Mouse (Mus musculus): ENCODE results near the gene Vmn2r13. TPM values are rescaled to one million over a fixed set of nuclear protein-coding genes. Genes with fewer than 3 reads are reported as not detected.
"Not testable (repeated sequence)": the region's sequence is repeated elsewhere in the genome, so short reads cannot be mapped to it uniquely, and the experiment has no call there.

Gene Vmn2r13
- polyA plus RNA-seq (2014; fragmentation: Nextera tagmentation; extraction: Ambion mirVana), result not detected in 2 replicates

DNA sequence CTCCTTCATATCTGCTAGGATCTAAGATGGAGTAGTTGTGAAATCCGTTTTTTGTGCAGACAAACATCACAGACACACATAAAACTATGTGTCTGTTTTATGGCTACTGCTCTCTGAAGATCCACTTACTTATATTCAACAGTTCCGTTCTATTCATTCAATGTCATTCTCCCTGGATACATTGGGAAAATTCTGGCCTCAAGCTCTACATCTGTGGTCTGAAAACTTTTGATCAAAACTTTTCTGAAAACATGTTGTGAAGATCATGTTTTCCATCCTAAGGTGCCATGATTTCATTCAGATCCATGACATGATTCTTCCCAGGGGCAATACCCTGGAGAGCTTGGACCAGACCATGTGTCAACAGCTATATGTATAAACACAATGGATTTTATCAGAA is at the start of gene Vmn2r13:
Gene Vmn2r13 (minus strand): TSS at position 101 of the 400 bp plus-strand sequence.
- not testable (repeated sequence) for ATAC-seq (ENCODE audit: insufficient number of reproducible peaks, low FRiP score, low TSS enrichment, low read depth); DNase-seq (ENCODE audit: low spot score); H3K9me3 ChIP-seq (ENCODE audit: control insufficient read depth, low read length); H3K4me3 ChIP-seq (ENCODE audit: low read depth, low read length); H3K4me1 ChIP-seq (ENCODE audit: control insufficient read depth, insufficient read depth, low read length); H3K4me2 ChIP-seq (ENCODE audit: low read depth, severe bottlenecking); H3K36me3 ChIP-seq (ENCODE audit: control insufficient read depth, insufficient read depth, low read length); H3K9ac ChIP-seq (ENCODE audit: low read length); H3K27me3 ChIP-seq (ENCODE audit: control insufficient read depth, insufficient read depth, low read length); H3K27ac ChIP-seq (replicated peaks; ENCODE audit: low read depth, low read length)
- 52% methylated on average over 2 of the region's 2 CpGs for WGBS

DNA sequence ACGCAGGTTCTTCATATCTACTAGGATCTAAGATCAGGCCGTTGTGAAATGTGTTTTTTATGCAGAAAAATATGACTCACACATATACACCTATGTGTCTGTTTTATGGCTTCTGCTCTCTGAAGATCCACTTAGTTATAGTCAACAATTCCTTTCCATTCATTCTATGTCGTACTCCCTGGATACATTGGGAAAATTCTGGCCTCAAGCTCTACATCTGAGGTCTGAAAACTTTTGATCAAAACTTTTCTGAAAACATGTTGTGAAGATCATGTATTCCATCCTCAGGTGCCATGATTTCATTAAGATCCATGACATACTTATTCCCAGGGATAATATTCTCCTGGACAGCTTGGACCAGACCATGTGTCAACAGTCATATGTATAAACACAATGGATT is 32.6 kb upstream of the Vmn2r13 start, which contains the start of gene Vmn2r14:
Gene Vmn2r14 (minus strand): TSS at position 101 of the 400 bp plus-strand sequence.
- Histone ChIP-seq H3K4me1 (ENCODE audit: control insufficient read depth, insufficient read depth, low read length) (no peaks in the 10 kb centered on the region), H3K36me3 (ENCODE audit: control insufficient read depth, insufficient read depth, low read length) (no peaks in the 10 kb centered on the region), H3K9ac (ENCODE audit: low read length) (no peak within 1 kb of the TSS), H3K9me3 (ENCODE audit: control insufficient read depth, low read length) (no peaks in the 10 kb centered on the region), H3K27ac (replicated peaks; ENCODE audit: low read depth, low read length) (no peak within 1 kb of the TSS), H3K27me3 (ENCODE audit: control insufficient read depth, insufficient read depth, low read length) (no peaks in the 10 kb centered on the region), H3K4me2 (ENCODE audit: low read depth, severe bottlenecking) (no peak within 1 kb of the TSS), H3K4me3 (ENCODE audit: low read depth, low read length) (no peak within 1 kb of the TSS)
- ATAC-seq (ENCODE audit: insufficient number of reproducible peaks, low FRiP score, low TSS enrichment, low read depth) (no peak), DNase-seq (ENCODE audit: low spot score) (no peak)
- 77% methylated on average over 3 of the region's 3 CpGs for WGBS

DNA sequence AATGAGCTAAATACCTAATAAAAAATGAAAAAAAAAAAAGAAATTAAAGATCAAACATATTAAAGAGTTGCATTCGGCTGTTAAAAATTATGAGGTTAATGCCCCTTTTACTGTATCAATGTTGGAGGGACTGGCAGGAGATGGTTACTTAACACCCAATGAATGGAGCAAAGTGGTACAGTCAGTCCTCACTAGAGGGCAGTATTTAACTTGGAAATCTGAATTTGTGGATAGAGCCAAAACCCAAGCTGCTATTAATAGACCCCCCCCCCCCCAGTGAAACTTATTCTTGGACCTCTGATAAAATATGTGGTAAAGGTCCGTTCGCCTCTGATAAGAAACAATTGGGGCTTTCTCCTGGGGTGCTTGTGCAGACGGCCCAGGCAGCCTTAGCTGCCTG is 25.1 kb downstream of the Vmn2r13 start:
- H3K4me3 ChIP-seq (ENCODE audit: low read depth, low read length); H3K4me1 ChIP-seq (ENCODE audit: control insufficient read depth, insufficient read depth, low read length); H3K4me2 ChIP-seq (ENCODE audit: low read depth, severe bottlenecking); H3K27me3 ChIP-seq (ENCODE audit: control insufficient read depth, insufficient read depth, low read length); H3K27ac ChIP-seq (replicated peaks; ENCODE audit: low read depth, low read length); H3K36me3 ChIP-seq (ENCODE audit: control insufficient read depth, insufficient read depth, low read length); H3K9me3 ChIP-seq (ENCODE audit: control insufficient read depth, low read length); DNase-seq (ENCODE audit: low spot score); H3K9ac ChIP-seq (ENCODE audit: low read length); ATAC-seq (ENCODE audit: insufficient number of reproducible peaks, low FRiP score, low TSS enrichment, low read depth): not testable (repeated sequence)
- 89% methylated on average over 4 of the region's 4 CpGs for WGBS

DNA sequence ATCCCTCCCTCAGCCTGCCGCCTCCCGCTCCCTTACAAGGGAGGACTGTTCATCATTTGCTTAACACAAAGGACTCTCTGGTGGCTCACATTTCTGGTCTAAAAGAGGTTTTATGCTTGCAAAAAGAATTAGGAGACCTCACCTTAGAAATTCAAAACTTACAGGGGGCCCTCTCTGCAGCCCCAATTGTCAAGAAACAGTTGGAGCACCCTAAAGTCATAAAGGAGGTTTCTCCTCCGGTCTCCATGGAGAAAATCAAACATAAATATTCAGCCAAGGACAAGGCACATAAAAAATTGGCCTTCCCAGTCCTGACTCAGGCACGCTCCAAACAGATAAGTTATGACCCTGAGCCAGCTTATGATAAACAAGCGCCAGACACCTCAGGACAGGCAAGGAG is 31.9 kb downstream of the Vmn2r13 start:
- H3K4me2 ChIP-seq (ENCODE audit: low read depth, severe bottlenecking), result no peak overlapping the region
- WGBS, result 77% methylated on average over 5 of the region's 5 CpGs
- no peaks in the 10 kb centered on the region for H3K36me3 ChIP-seq (ENCODE audit: control insufficient read depth, insufficient read depth, low read length)
- H3K27ac ChIP-seq (replicated peaks; ENCODE audit: low read depth, low read length), result no peak overlapping the region
- ATAC-seq (ENCODE audit: insufficient number of reproducible peaks, low FRiP score, low TSS enrichment, low read depth), result no peak
- DNase-seq (ENCODE audit: low spot score), result no peak
- H3K4me1 ChIP-seq (ENCODE audit: control insufficient read depth, insufficient read depth, low read length), result no peaks in the 10 kb centered on the region
- no peak overlapping the region for H3K4me3 ChIP-seq (ENCODE audit: low read depth, low read length)
- no peaks in the 10 kb centered on the region for H3K9me3 ChIP-seq (ENCODE audit: control insufficient read depth, low read length)
- H3K9ac ChIP-seq (ENCODE audit: low read length), result no peak overlapping the region
- no peaks in the 10 kb centered on the region for H3K27me3 ChIP-seq (ENCODE audit: control insufficient read depth, insufficient read depth, low read length)

DNA sequence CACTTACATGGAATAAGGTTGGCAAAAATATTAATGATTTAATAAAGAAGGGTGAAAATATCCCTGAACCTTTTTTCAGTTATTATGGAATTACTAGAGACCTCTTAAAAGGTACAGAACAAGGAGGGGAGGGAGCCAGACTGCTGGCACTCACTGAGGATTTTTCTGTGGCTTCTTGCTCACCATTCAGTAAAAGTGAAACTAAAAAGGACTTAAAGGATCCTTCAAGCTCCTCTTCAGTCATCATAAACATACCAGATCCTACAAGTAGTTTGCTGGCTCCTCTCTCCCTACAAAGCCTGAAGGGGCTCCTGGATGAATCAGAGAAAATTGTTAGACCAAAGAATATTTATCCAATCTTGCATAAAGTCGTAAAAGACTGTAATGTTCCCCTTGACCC is 32.4 kb downstream of the Vmn2r13 start:
- not testable (repeated sequence) for H3K4me3 ChIP-seq (ENCODE audit: low read depth, low read length); H3K9ac ChIP-seq (ENCODE audit: low read length); H3K27me3 ChIP-seq (ENCODE audit: control insufficient read depth, insufficient read depth, low read length); ATAC-seq (ENCODE audit: insufficient number of reproducible peaks, low FRiP score, low TSS enrichment, low read depth); H3K4me1 ChIP-seq (ENCODE audit: control insufficient read depth, insufficient read depth, low read length); H3K36me3 ChIP-seq (ENCODE audit: control insufficient read depth, insufficient read depth, low read length); H3K9me3 ChIP-seq (ENCODE audit: control insufficient read depth, low read length); H3K4me2 ChIP-seq (ENCODE audit: low read depth, severe bottlenecking); H3K27ac ChIP-seq (replicated peaks; ENCODE audit: low read depth, low read length); DNase-seq (ENCODE audit: low spot score)
- WGBS, result 82% methylated on average over 1 of the region's 1 CpGs

DNA sequence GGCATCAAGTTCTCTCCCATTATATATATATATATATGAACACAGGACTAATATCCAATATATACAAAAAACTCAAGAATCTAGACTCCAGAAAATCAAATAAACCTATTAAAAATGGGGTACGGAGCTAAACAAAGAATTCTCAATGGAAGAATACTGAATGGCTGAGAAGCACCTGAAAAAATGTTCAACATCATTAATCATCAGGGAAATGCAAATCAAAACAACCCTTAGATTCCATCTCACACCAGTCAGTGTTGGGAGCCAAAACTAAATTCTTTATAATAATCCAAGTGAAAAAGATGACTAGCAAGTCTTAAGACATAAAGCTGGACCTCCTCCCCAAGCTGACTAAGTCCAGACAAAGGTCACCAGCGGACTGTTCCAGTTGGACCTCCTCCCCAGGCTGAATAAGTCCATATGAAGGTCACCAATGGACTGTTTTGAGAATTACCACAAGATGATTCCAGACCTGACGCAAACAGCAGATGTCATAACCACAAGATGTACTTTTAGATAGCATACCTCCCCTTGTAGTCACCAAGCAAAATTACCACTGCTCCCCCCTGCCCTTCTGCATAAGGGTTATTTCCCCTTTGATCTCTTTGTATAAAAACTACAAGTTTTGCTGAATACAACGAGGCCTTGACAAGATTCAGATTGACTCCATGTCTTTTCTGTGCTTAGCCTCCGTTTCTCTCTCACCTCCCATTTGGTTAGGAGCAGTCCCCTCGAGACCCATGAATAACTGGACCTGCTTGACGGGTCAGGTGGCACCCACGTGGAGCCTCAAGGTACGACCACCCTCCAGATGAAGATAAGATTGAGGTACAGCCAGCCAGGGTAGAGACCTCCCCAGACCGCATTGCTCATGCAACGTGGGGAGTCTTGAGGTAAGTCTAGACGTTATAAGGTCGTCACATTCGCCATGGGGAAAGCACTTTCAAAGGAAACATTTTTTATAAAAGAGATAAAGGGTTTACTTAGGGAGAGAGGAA is 33.2 kb downstream of the Vmn2r13 start:
- H3K36me3 ChIP-seq (ENCODE audit: control insufficient read depth, insufficient read depth, low read length); H3K9ac ChIP-seq (ENCODE audit: low read length); H3K4me3 ChIP-seq (ENCODE audit: low read depth, low read length); H3K27me3 ChIP-seq (ENCODE audit: control insufficient read depth, insufficient read depth, low read length); H3K4me1 ChIP-seq (ENCODE audit: control insufficient read depth, insufficient read depth, low read length); H3K9me3 ChIP-seq (ENCODE audit: control insufficient read depth, low read length); H3K4me2 ChIP-seq (ENCODE audit: low read depth, severe bottlenecking); ATAC-seq (ENCODE audit: insufficient number of reproducible peaks, low FRiP score, low TSS enrichment, low read depth); DNase-seq (ENCODE audit: low spot score); H3K27ac ChIP-seq (replicated peaks; ENCODE audit: low read depth, low read length): not testable (repeated sequence)
- WGBS, result 78% methylated on average over 14 of the region's 14 CpGs

DNA sequence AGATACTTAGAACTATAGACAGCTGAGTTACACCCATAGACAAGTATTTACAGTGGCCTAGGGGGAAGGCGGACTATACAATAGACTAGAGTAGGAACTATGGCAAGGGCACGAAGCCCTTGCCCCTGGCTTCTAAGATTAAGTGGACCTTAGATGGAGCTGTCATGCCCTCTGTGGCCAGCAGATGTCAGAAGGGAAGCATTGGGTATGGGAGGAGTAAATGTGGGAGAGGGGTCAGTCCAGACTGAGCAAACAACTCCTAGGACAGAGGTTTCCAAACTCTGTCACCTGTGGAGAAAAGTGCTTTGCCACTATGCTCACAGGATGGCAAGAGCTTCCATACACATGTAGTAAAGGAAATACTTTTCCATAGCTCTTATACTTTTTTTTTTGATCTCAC is 52.5 kb downstream of the Vmn2r13 start:
- H3K4me1 ChIP-seq (ENCODE audit: control insufficient read depth, insufficient read depth, low read length), result no peaks in the 10 kb centered on the region
- no peaks in the 10 kb centered on the region for H3K36me3 ChIP-seq (ENCODE audit: control insufficient read depth, insufficient read depth, low read length)
- H3K27me3 ChIP-seq (ENCODE audit: control insufficient read depth, insufficient read depth, low read length), result no peaks in the 10 kb centered on the region
- no peak overlapping the region for H3K4me3 ChIP-seq (ENCODE audit: low read depth, low read length)
- DNase-seq (ENCODE audit: low spot score), result no peak
- H3K4me2 ChIP-seq (ENCODE audit: low read depth, severe bottlenecking), result no peak overlapping the region
- WGBS, result 78% methylated on average over 2 of the region's 2 CpGs
- H3K9ac ChIP-seq (ENCODE audit: low read length), result no peak overlapping the region
- H3K9me3 ChIP-seq (ENCODE audit: control insufficient read depth, low read length), result no peaks in the 10 kb centered on the region; the same call in 1 of the 2 replicates
- no peak overlapping the region for H3K27ac ChIP-seq (replicated peaks; ENCODE audit: low read depth, low read length)
- no peak for ATAC-seq (ENCODE audit: insufficient number of reproducible peaks, low FRiP score, low TSS enrichment, low read depth)

DNA sequence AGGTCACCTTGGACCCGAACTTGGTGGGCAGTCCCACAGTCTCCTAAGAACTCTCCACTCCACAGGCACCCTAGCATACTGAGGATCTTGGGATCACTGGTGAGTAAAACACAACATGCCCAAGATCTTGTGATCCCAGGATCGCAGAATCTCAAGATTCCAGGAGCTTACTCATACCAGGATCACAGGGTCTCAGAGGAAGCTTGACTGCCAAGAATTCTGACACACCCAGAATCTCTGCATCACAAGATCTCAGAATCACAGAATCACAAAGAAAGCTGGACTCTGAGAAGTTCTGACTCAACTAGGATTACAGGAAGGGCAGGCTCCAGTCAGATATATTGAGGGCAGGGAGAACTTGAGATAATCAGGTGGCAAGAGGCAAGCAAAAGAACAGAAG is 55.3 kb downstream of the Vmn2r13 start:
- WGBS, result 81% methylated on average over 2 of the region's 2 CpGs
- no peaks in the 10 kb centered on the region for H3K4me1 ChIP-seq (ENCODE audit: control insufficient read depth, insufficient read depth, low read length)
- ATAC-seq (ENCODE audit: insufficient number of reproducible peaks, low FRiP score, low TSS enrichment, low read depth), result no peak

More for the DNA sequence above, 55.3 kb downstream of the Vmn2r13 start:
- no peaks in the 10 kb centered on the region for H3K27me3 ChIP-seq (ENCODE audit: control insufficient read depth, insufficient read depth, low read length)
- H3K4me2 ChIP-seq (ENCODE audit: low read depth, severe bottlenecking), result no peak overlapping the region
- no peaks in the 10 kb centered on the region; the same call in 1 of the 2 replicates for H3K9me3 ChIP-seq (ENCODE audit: control insufficient read depth, low read length)
- H3K4me3 ChIP-seq (ENCODE audit: low read depth, low read length), result no peak overlapping the region
- no peak overlapping the region for H3K27ac ChIP-seq (replicated peaks; ENCODE audit: low read depth, low read length)
- no peak for DNase-seq (ENCODE audit: low spot score)
- no peak overlapping the region for H3K9ac ChIP-seq (ENCODE audit: low read length)
- H3K36me3 ChIP-seq (ENCODE audit: control insufficient read depth, insufficient read depth, low read length), result no peaks in the 10 kb centered on the region
